ENCODE assay signal across 8 mouse cellular contexts in genomic region chr1:151428263-151429221, GRCm38 (mm10). TPM values are rescaled to one million over a fixed set of nuclear protein-coding genes. Genes with fewer than 3 reads are reported as not detected.
DNase-seq lines count a peak whose midpoint lies in the region; ATAC-seq lines count a peak whose summit lies in the region.

Gene Swt1, minus strand, starts transcription at chr1:151428455.
Gene Trmt1l, plus strand, starts transcription at chr1:151428542.

- peak within 1 kb of the TSS; percentile 98 for H3K27ac ChIP-seq in heart, embryonic 10.5 days
- peak within 1 kb of the TSS; percentile 95 for H3K27ac ChIP-seq in kidney, embryonic 15.5 days

- peak within 1 kb of the TSS; percentile 81 for H3K9ac ChIP-seq in kidney, embryonic 15.5 days

- ATAC-seq in erythroblast, adult 5-6 weeks (replicated peaks; ENCODE audit: low FRiP score, poor library complexity, severe bottlenecking) = peak; percentile 93
- peak; percentile 100 for ATAC-seq in kidney, embryonic 15.5 days (replicated peaks; ENCODE audit: low FRiP score)
- ATAC-seq in monocyte, adult 5-6 weeks (replicated peaks; ENCODE audit: insufficient number of reproducible peaks, low FRiP score, low TSS enrichment, poor library complexity, severe bottlenecking) = peak; percentile 98

- DNase-seq in B cell, adult 2 months = peak; percentile 94 to 97
- DNase-seq in brain, adult 2 months (ENCODE audit: low read depth, low spot score) = peak; percentile 100
- peak; percentile 100 for DNase-seq in heart, embryonic 10.5 days (ENCODE audit: low spot score)
- DNase-seq in liver = peak; percentile 96
- peak; percentile 92 to 94 for DNase-seq in spleen, postnatal 4 days (ENCODE audit: low spot score in 2 of 2)

- peaks cover 14% of the 10 kb centered on the region for H3K4me1 ChIP-seq in heart, embryonic 10.5 days
- H3K4me1 ChIP-seq in kidney, embryonic 15.5 days = peaks cover 14% of the 10 kb centered on the region

- H3K4me2 ChIP-seq in kidney, embryonic 15.5 days = peak within 1 kb of the TSS; percentile 59

- H3K36me3 ChIP-seq in heart, embryonic 10.5 days = peaks cover 4% of the 10 kb centered on the region; the same call in 1 of the 2 replicates
- peaks cover 4% of the 10 kb centered on the region; the same call in 1 of the 2 replicates for H3K36me3 ChIP-seq in kidney, embryonic 15.5 days

- H3K27me3 ChIP-seq in heart, embryonic 10.5 days (ENCODE audit: insufficient read depth, poor library complexity, severe bottlenecking) = no peaks in the 10 kb centered on the region
- H3K27me3 ChIP-seq in kidney, embryonic 15.5 days = no peaks in the 10 kb centered on the region

- WGBS in heart, embryonic 10.5 days = under 1% methylated on average over 74 of the region's 74 CpGs
- WGBS in kidney, embryonic 15.5 days = under 1% methylated on average over 74 of the region's 74 CpGs

- H3K9me3 ChIP-seq in heart, embryonic 10.5 days = no peaks in the 10 kb centered on the region
- no peaks in the 10 kb centered on the region for H3K9me3 ChIP-seq in kidney, embryonic 15.5 days (replicated peaks)

- H3K4me3 ChIP-seq in heart, embryonic 10.5 days = peak within 1 kb of the TSS; percentile 96
- peak within 1 kb of the TSS; percentile 72 for H3K4me3 ChIP-seq in kidney, embryonic 15.5 days (replicated peaks)

RNA-seq across cellular contexts. Expression of gene Swt1, which starts in this region (rescaled TPM):
- total RNA-seq in erythroblast, adult 5-6 weeks (2015; ENCODE audit: low replicate concordance) = 120 and 152 TPM in 2 replicates
- 119 and 130 TPM in 2 replicates for total RNA-seq in erythroblast, adult 5-6 weeks (2017; ENCODE audit: low replicate concordance)
- polyA plus RNA-seq in heart, embryonic 10.5 days (2016; fragmentation: Nextera tagmentation; extraction: Ambion mirVana) = 17.0 and 18.3 TPM in 2 replicates
- polyA plus RNA-seq in kidney, embryonic 15.5 days (2015; fragmentation: Nextera tagmentation; extraction: Ambion mirVana) = 27.4 and 30.5 TPM in 2 replicates
- total RNA-seq in monocyte, adult 5-6 weeks (2017) = 21.1 to 53.1 TPM (median 41.1 TPM) in 3 replicates

RNA-seq across cellular contexts. Expression of gene Trmt1l, which starts in this region (rescaled TPM):
- total RNA-seq in erythroblast, adult 5-6 weeks (2015; ENCODE audit: low replicate concordance) = 16.7 and 18.1 TPM in 2 replicates
- 16.6 and 19.8 TPM in 2 replicates for total RNA-seq in erythroblast, adult 5-6 weeks (2017; ENCODE audit: low replicate concordance)
- polyA plus RNA-seq in heart, embryonic 10.5 days (2016; fragmentation: Nextera tagmentation; extraction: Ambion mirVana) = 41.9 and 50.3 TPM in 2 replicates
- polyA plus RNA-seq in kidney, embryonic 15.5 days (2015; fragmentation: Nextera tagmentation; extraction: Ambion mirVana) = 46.4 and 50.4 TPM in 2 replicates
- total RNA-seq in monocyte, adult 5-6 weeks (2017) = 21.1 to 33.9 TPM (median 26.0 TPM) in 3 replicates

Comparison
In these comparisons a context has a peak if more than half of its experiments do, and no peak if none do; other contexts are left out.
1. Peak in every context shown above with its lines: DNase-seq, ATAC-seq, H3K4me3 ChIP-seq and H3K27ac ChIP-seq.